Mouse (Mus musculus) heart, adult 2 months (tissue): ENCODE measurements around the gene Hcrtr1. TPM values are rescaled to one million over a fixed set of nuclear protein-coding genes. Genes with fewer than 3 reads are reported as not detected.

Source experiments
- DNase-seq, 2 experiments: peaks; one replicate each; pipeline ENCODE4 v3.0.0; 2021
- H3K27ac ChIP-seq: fragments of 200-600 bp; 2 replicates; pipeline ENCODE4 v1.8.1; 2022
- H3K27me3 ChIP-seq: fragments of 200-500 bp; 2 replicates; pipeline ENCODE4 v1.6.1; 2012; ENCODE audit warnings: mild to moderate bottlenecking, low read length, inconsistent platforms, mixed read lengths; ENCODE audit not compliant: control insufficient read depth, insufficient read depth
- H3K36me3 ChIP-seq: fragments of 200-500 bp; 2 replicates; pipeline ENCODE4 v1.6.1; 2012; ENCODE audit warnings: low read length, inconsistent platforms; ENCODE audit not compliant: control insufficient read depth, insufficient read depth
- H3K4me1 ChIP-seq: fragments of 200-500 bp; 2 replicates; pipeline ENCODE4 v1.6.1; 2011; ENCODE audit warnings: low read length; ENCODE audit not compliant: control insufficient read depth, insufficient read depth
- H3K4me3 ChIP-seq: fragments of 200-600 bp; 2 replicates; pipeline ENCODE4 v1.8.1; 2022
- H3K79me2 ChIP-seq: fragments of 200-500 bp; replicated peaks from 2 replicates; pipeline ENCODE4 v1.6.1; 2012; ENCODE audit warnings: mild to moderate bottlenecking, inconsistent platforms, low read length, moderate library complexity, mixed read lengths; ENCODE audit not compliant: control insufficient read depth, insufficient read depth
- H3K9ac ChIP-seq: fragments of 200-500 bp; 2 replicates; pipeline ENCODE4 v1.6.1; 2012; ENCODE audit warnings: low read depth, mild to moderate bottlenecking, control low read depth, inconsistent platforms, low read length, mixed read lengths
- CTCF ChIP-seq: fragments of 200-600 bp; IDR thresholded peaks from 2 replicates; pipeline ENCODE4 v1.8.1; 2022; ENCODE audit warnings: antibody characterized with exemption, mild to moderate bottlenecking, moderate library complexity
- EP300 ChIP-seq: fragments of 200-500 bp; IDR thresholded peaks from 2 replicates; pipeline ENCODE4 v1.6.1; 2011; ENCODE audit warnings: low read depth, low read length, control low read depth; ENCODE audit not compliant: insufficient read depth
- POLR2A ChIP-seq: fragments of 200-500 bp; IDR thresholded peaks from 2 replicates; pipeline ENCODE4 v1.6.1; 2011; ENCODE audit warnings: mild to moderate bottlenecking, low read depth, low read length, control low read depth; ENCODE audit not compliant: insufficient read depth
- WGBS: fragments of 180-500 bp; shearing (Covaris S2); methylation state at CpG from one replicate; pipeline ENCODE4 v1.1.7; 2018; 5-methylcytosine and 5-hydroxymethylcytosine counted together
- intact Hi-C: fragments of 180-260 bp; cut with DNase I; formaldehyde crosslinking; loops from one replicate; pipeline ENCODE4 v1.15.1; 2025
- polyA plus RNA-seq: library from polyadenylated mRNA; depleted of rRNA; stranded (reverse); fragments of >200 nt; gene quantifications from 2 replicates; pipeline ENCODE4 v1.2.3, GENCODE M21; 2012
- total RNA-seq, 2 experiments: library from RNA; stranded (reverse); gene quantifications; 2 replicates each; pipeline ENCODE4 v1.2.3; 2021

Hcrtr1 gene
- total and polyA plus RNA-seq, 3 experiments = 0.27 TPM; not detected in 2

DNA sequence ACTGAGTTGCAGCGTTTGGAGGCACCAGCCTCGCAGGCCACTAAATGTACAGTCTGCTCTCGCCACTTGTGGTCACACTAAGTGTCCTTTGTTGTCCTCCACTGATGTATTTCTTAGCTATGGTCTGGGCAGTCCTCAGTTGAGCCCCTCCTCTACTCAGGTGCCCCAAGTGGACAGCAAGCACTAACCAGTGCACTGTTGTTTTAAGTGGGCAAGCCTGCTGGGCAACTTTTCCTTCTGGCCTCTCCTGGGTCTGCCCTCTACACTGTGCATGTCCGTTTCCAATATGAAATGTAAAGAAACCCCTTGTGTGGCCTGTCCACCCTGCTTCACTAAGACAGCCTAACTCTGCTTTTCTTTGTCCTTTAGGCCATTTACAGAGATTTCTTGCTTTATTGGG lies 15.0 kb downstream of the Hcrtr1 start:
- Histone ChIP-seq H3K27me3 (no peaks in the 10 kb centered on the region), H3K27ac (no peak overlapping the region), H3K9ac (no peak overlapping the region), H3K4me3 (no peak overlapping the region), H3K79me2 (no peaks in the 10 kb centered on the region), H3K4me1 (no peaks in the 10 kb centered on the region), H3K36me3 (no peaks in the 10 kb centered on the region)
- 96% methylated on average over 4 of the region's 4 CpGs for WGBS
- no peak for TF ChIP-seq CTCF
- TF ChIP-seq EP300 = no peak
- TF ChIP-seq POLR2A = no peak
- no peak for DNase-seq
- intact Hi-C loops = no loop called here

DNA sequence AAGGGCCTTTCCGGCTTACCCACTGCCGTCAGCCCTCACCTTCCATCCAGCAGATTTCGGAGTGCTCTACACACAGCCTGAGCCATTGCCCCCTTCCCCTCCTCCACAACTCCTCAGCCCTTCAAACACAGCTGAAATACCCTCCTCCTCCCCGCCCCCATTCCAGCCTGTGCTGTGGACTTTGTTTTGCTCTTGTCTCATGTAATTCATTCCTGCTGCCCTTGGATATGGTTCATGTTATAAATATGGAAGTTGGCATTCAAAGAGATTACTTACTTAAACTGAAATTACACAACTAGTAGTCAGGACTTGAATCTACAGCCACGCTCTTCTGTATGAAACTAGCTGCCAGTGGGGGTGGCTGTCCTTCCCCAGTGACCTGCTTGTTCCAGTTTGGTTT lies 16.1 kb downstream of the Hcrtr1 start:
- H3K27me3 ChIP-seq = no peaks in the 10 kb centered on the region
- no peaks in the 10 kb centered on the region for H3K4me1 ChIP-seq
- no peak for DNase-seq
- H3K27ac ChIP-seq = no peak overlapping the region
- no peaks in the 10 kb centered on the region for H3K79me2 ChIP-seq
- H3K4me3 ChIP-seq = no peak overlapping the region
- TF ChIP-seq CTCF (no peak), EP300 (no peak), POLR2A (no peak)
- H3K9ac ChIP-seq = no peak overlapping the region
- 91% methylated on average over 5 of the region's 5 CpGs for WGBS
- H3K36me3 ChIP-seq = no peaks in the 10 kb centered on the region
- intact Hi-C loops = no loop called here

DNA sequence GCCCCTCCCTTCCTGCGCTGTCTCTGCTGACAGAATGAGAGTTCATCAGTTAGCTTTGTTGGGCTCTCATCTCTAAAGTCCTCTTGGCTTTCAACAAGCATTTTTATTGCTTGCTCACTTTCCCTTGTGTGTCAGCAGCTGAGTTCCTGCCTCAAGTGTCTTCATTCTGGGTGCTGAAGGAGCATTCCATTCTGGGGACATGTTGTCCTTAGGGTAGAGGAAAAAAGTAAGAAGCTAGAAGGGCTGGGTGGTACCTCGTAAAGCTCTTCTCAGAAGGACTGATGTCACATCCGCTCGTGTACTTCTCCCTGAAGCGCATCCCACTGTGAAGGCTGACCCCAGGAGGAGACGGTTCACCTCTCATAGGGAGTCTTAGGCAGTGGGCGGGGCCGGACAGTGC lies 17.6 kb downstream of the Hcrtr1 start:
- no peak for TF ChIP-seq CTCF
- TF ChIP-seq EP300 = no peak
- no peak for TF ChIP-seq POLR2A
- H3K4me1 ChIP-seq = no peaks in the 10 kb centered on the region
- no peaks in the 10 kb centered on the region for H3K27me3 ChIP-seq
- no peak overlapping the region for H3K27ac ChIP-seq
- H3K36me3 ChIP-seq = no peaks in the 10 kb centered on the region
- no peak overlapping the region for H3K9ac ChIP-seq
- intact Hi-C loops = no loop called here
- no peak overlapping the region for H3K4me3 ChIP-seq
- 0 out of 2 replicates have a peak, but pooled peaks cover 2% of the 10 kb centered on the region for H3K79me2 ChIP-seq
- no peak for DNase-seq
- WGBS = 84% methylated on average over 8 of the region's 8 CpGs

DNA sequence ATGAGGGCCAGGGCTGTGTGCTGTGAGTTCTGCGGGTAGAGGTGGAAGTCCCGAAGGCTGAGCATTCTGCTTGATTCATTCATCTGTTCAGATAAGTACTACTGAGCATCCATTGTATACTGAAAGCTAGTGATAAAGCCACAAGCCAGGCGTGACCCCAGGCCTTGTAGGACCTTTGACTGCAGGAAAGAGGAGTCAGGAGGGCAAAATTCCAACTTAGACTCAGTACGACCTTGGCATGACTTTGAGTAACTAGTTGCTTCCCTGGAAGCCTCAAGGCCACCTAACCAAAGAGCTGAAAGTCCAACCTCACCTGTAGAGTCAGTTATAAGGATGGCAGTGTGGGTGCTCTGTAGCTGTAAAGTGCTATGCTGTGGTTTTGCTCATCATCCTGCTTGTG lies 18.4 kb downstream of the Hcrtr1 start:
- no peak overlapping the region for H3K27ac ChIP-seq
- peaks cover 5% of the 10 kb centered on the region for H3K79me2 ChIP-seq
- intact Hi-C loops = no loop called here
- H3K36me3 ChIP-seq = no peaks in the 10 kb centered on the region
- WGBS = 46% methylated on average over 4 of the region's 4 CpGs
- no peak for DNase-seq
- H3K4me1 ChIP-seq = no peaks in the 10 kb centered on the region
- H3K4me3 ChIP-seq = no peak overlapping the region
- H3K9ac ChIP-seq = no peak overlapping the region
- no peaks in the 10 kb centered on the region for H3K27me3 ChIP-seq
- TF ChIP-seq EP300 (no peak), CTCF (no peak), POLR2A (no peak)

DNA sequence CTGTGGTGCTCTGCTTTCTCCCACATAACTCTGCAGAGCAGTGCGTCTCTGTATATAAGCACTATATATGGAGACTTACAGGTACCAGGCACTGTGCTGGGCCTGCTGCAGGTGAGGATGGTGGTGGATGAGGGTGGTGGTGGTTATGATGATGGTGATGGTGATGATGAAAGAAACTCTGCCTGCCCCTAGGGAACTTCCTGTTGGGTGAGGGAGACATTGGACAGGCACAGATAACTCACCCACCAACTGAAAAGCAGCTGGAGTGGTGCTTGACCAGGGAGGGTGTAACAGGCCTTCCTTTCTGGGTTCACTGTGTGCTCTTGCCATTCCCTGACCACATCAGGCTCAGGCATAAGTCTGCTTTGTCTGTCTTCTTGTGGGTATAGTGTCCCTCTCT lies 26.4 kb downstream of the Hcrtr1 start:
- TF ChIP-seq CTCF = no peak
- TF ChIP-seq POLR2A = no peak
- no peak for TF ChIP-seq EP300
- intact Hi-C loops = no loop called here
- DNase-seq = no peak
- Histone ChIP-seq H3K9ac (no peak overlapping the region), H3K4me3 (no peak overlapping the region), H3K4me1 (peaks cover 5% of the 10 kb centered on the region), H3K27me3 (no peaks in the 10 kb centered on the region), H3K27ac (no peak overlapping the region), H3K79me2 (peaks cover 13% of the 10 kb centered on the region), H3K36me3 (peaks cover 2% of the 10 kb centered on the region; the same call in 1 of the 2 replicates)
- 97% methylated on average over 1 of the region's 1 CpGs for WGBS

DNA sequence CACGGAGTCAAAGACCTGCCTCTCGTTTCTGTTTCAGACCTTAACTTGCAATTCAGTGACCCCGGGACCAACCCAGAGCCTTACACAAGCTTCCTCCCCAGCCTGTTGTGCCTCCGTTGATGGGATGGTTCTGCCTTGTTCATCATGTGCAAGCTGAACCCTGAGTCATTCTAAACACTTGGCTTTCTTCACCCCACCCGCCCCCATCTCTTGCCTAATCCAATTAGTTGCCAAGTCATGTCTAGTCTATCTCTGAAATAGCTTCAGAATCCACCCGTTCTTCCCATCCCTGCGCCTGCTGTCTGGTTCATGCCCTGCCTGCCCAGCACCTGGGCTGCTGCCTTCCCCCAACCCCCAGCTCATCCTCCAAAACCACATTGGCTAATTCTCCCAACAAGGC lies 26.9 kb downstream of the Hcrtr1 start:
- Histone ChIP-seq H3K79me2 (peaks cover 12% of the 10 kb centered on the region), H3K27ac (no peak overlapping the region), H3K4me1 (peaks cover 5% of the 10 kb centered on the region), H3K9ac (no peak overlapping the region), H3K4me3 (no peak overlapping the region), H3K27me3 (no peaks in the 10 kb centered on the region), H3K36me3 (peaks cover 2% of the 10 kb centered on the region; the same call in 1 of the 2 replicates)
- intact Hi-C loops = no loop called here
- TF ChIP-seq EP300 (no peak), CTCF (no peak), POLR2A (no peak)
- 68% methylated on average over 7 of the region's 7 CpGs for WGBS
- DNase-seq = peak; percentile 60 to 65
